10 mouse cellular contexts compared by ENCODE assay signal in the genomic region with DNA sequence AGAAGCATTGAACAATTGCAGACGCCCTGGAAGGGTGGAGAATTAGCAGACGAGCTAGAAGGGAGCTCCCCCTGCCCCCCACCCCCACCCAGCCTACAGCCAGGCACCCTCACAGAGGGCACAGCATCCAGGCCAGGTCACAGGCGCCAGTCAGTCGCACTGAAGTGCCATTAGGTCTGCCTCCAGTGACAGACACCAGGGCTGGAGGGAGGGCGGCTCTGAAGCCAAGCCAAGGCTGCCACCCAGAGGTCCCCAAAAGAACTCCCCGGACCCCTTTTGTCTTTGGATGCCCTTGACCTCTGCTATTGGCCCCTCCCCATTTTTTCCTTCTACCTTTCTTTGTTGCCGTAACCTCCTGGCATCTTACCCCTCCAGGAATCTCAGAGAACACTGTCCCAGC.
A peak's percentile ranks its signal among the peaks of the same experiment; 100 is the strongest.
DNase-seq lines count a peak whose midpoint lies in the region; ATAC-seq and TF ChIP-seq lines count a peak whose summit lies in the region.
"Had no signal": no experiment of that assay in that cellular context is flagged by ENCODE, and none has a peak within 500 bp of the region (broad histone marks: within the 10 kb centered on the region; RNA-seq: fewer than 3 reads in every experiment).

No protein-coding gene starts in this region.

- no peak overlapping the region for H3K27ac ChIP-seq in heart, embryonic 16.5 days (ENCODE audit: low read length)
- no peak overlapping the region for H3K27ac ChIP-seq in hindbrain, embryonic 14.5 days
- H3K27ac ChIP-seq in midbrain, postnatal 0 days (ENCODE audit: low read depth, low read length), result no peak overlapping the region

- H3K36me3 ChIP-seq in heart, embryonic 16.5 days (ENCODE audit: control insufficient read depth, insufficient read depth), result no peaks in the 10 kb centered on the region
- H3K36me3 ChIP-seq in hindbrain, embryonic 14.5 days (replicated peaks; ENCODE audit: control insufficient read depth, insufficient read depth), result no peaks in the 10 kb centered on the region
- no peaks in the 10 kb centered on the region for H3K36me3 ChIP-seq in midbrain, postnatal 0 days (ENCODE audit: insufficient read depth, low read length)

- 36% methylated on average over 7 of the region's 7 CpGs for WGBS in heart, embryonic 16.5 days
- 23% methylated on average over 7 of the region's 7 CpGs for WGBS in hindbrain, embryonic 14.5 days
- WGBS in midbrain, postnatal 0 days, result 29% methylated on average over 7 of the region's 7 CpGs

- TF ChIP-seq CTCF in midbrain, postnatal 0 days (IDR thresholded peaks at IDR 0.05), result peak; percentile 67

- no peaks in the 10 kb centered on the region for H3K9me3 ChIP-seq in heart, embryonic 16.5 days (replicated peaks; ENCODE audit: control insufficient read depth, low read length)
- H3K9me3 ChIP-seq in hindbrain, embryonic 14.5 days (ENCODE audit: control insufficient read depth, low read length), result no peaks in the 10 kb centered on the region
- H3K9me3 ChIP-seq in midbrain, postnatal 0 days (ENCODE audit: low read length), result no peaks in the 10 kb centered on the region

- peaks cover 7% of the 10 kb centered on the region; the same call in 1 of the 2 replicates for H3K4me1 ChIP-seq in heart, embryonic 16.5 days (ENCODE audit: control insufficient read depth, insufficient read depth, low read length)
- peaks cover 7% of the 10 kb centered on the region; the same call in 1 of the 2 replicates for H3K4me1 ChIP-seq in hindbrain, embryonic 14.5 days (replicated peaks; ENCODE audit: control insufficient read depth, insufficient read depth, low read length)
- H3K4me1 ChIP-seq in midbrain, postnatal 0 days (ENCODE audit: insufficient read depth, low read length), result no peaks in the 10 kb centered on the region

- H3K4me3 ChIP-seq in heart, embryonic 16.5 days (ENCODE audit: low read length), result no peak overlapping the region
- H3K4me3 ChIP-seq in hindbrain, embryonic 14.5 days (replicated peaks; ENCODE audit: low read length), result no peak overlapping the region
- H3K4me3 ChIP-seq in midbrain, postnatal 0 days (ENCODE audit: low read depth, low read length), result no peak overlapping the region
- H3K4me3 ChIP-seq: erythroblast, embryonic 14.5 days had no signal

- 0 out of 2 replicates have a peak, but pooled peaks have one; percentile 39 for ATAC-seq in heart, embryonic 16.5 days (replicated peaks; ENCODE audit: extremely low read depth, insufficient read depth, low FRiP score)
- peak; percentile 72 for ATAC-seq in hindbrain, embryonic 14.5 days (ENCODE audit: low FRiP score)
- peak; percentile 53; the same call in 1 of the 2 replicates for ATAC-seq in midbrain, postnatal 0 days (ENCODE audit: low FRiP score)

- intact Hi-C loops in heart, postnatal 14 days (cut with DNase I), result no loop called here

- no peaks in the 10 kb centered on the region for H3K27me3 ChIP-seq in heart, embryonic 16.5 days (ENCODE audit: control insufficient read depth, insufficient read depth, low read length)
- H3K27me3 ChIP-seq in hindbrain, embryonic 14.5 days (ENCODE audit: control insufficient read depth, insufficient read depth, low read length), result no peaks in the 10 kb centered on the region
- H3K27me3 ChIP-seq in midbrain, postnatal 0 days (ENCODE audit: insufficient read depth, low read length), result no peaks in the 10 kb centered on the region; the same call in none of the 2 replicates

- no peak overlapping the region for H3K9ac ChIP-seq in heart, embryonic 16.5 days (ENCODE audit: low read length)
- no peak overlapping the region for H3K9ac ChIP-seq in hindbrain, embryonic 14.5 days
- no peak overlapping the region for H3K9ac ChIP-seq in midbrain, postnatal 0 days (replicated peaks; ENCODE audit: low read length, poor library complexity, severe bottlenecking)

- H3K4me2 ChIP-seq in heart, embryonic 16.5 days (ENCODE audit: low read depth, low read length), result no peak overlapping the region
- H3K4me2 ChIP-seq in hindbrain, embryonic 14.5 days (replicated peaks), result no peak overlapping the region
- no peak overlapping the region for H3K4me2 ChIP-seq in midbrain, postnatal 0 days (ENCODE audit: low read depth, low read length, poor library complexity, severe bottlenecking)

- DNase-seq in heart, postnatal 14 days, result no peak
- peak; percentile 87 for DNase-seq in ZHBTc4 (ENCODE audit: low read depth, low spot score)
- peak; percentile 53 for DNase-seq in hindbrain, embryonic 14.5 days (ENCODE audit: low spot score)
- DNase-seq in midbrain, postnatal 0 days (ENCODE audit: low spot score), result peak; percentile 55
- no peak for DNase-seq in spleen, postnatal 36 days (ENCODE audit: low spot score in 2 of 2)
- DNase-seq in liver, result no peak
- DNase-seq in adrenal gland, adult 8-10 months, result no peak
- DNase-seq: thymus, postnatal 14 days had no signal

Comparison
In these comparisons a context has a peak if more than half of its experiments do, and no peak if none do; other contexts are left out.
1. DNase-seq: peak in ZHBTc4 (single experiment), hindbrain, embryonic 14.5 days (single experiment) and midbrain, postnatal 0 days (single experiment); none in heart, postnatal 14 days (0 of 2), spleen, postnatal 36 days (0 of 2), liver (single experiment) and adrenal gland, adult 8-10 months (single experiment).
2. Peak in every context shown above with its lines, with median percentiles within 50 percentile points of each other: ATAC-seq.